Mouse (Mus musculus) forebrain, embryonic 15.5 days (tissue): ENCODE results near the gene Wdr75. TPM values are rescaled to one million over a fixed set of nuclear protein-coding genes. Genes with fewer than 3 reads are reported as not detected.

Experiments used
- ATAC-seq: fragments of 200-750 bp; cut with Nextera tagmentation; replicated peaks from 2 replicates; pipeline ENCODE4 v1.8.0; 2017; ENCODE audit warnings: mild to moderate bottlenecking, moderate TSS enrichment, moderate library complexity
- H3K27ac ChIP-seq: fragments of 300-500 bp; sonication (generic); replicated peaks from 2 replicates; pipeline ENCODE4 v1.5.1; 2015; ENCODE audit warnings: mild to moderate bottlenecking, inconsistent platforms
- H3K27me3 ChIP-seq: fragments of 300-500 bp; sonication (generic); 2 replicates; pipeline ENCODE4 v1.6.1; 2015; ENCODE audit warnings: inconsistent platforms
- H3K36me3 ChIP-seq: fragments of 300-500 bp; sonication (generic); 2 replicates; pipeline ENCODE4 v1.6.1; 2015; ENCODE audit warnings: mild to moderate bottlenecking, inconsistent platforms
- H3K4me1 ChIP-seq: fragments of 300-500 bp; sonication (generic); 2 replicates; pipeline ENCODE4 v1.6.1; 2015; ENCODE audit warnings: inconsistent platforms
- H3K4me2 ChIP-seq: fragments of 300-500 bp; sonication (generic); replicated peaks from 2 replicates; pipeline ENCODE4 v1.6.1; 2015; ENCODE audit warnings: mild to moderate bottlenecking, inconsistent platforms
- H3K4me3 ChIP-seq: fragments of 300-500 bp; sonication (generic); 2 replicates; pipeline ENCODE4 v1.5.1; 2015; ENCODE audit warnings: mild to moderate bottlenecking, inconsistent platforms
- H3K9ac ChIP-seq: fragments of 300-500 bp; sonication (generic); replicated peaks from 2 replicates; pipeline ENCODE4 v1.6.1; 2015; ENCODE audit warnings: mild to moderate bottlenecking, inconsistent platforms
- H3K9me3 ChIP-seq: fragments of 300-500 bp; sonication (generic); 2 replicates; pipeline ENCODE4 v1.6.1; 2016; ENCODE audit warnings: inconsistent platforms
- WGBS: fragments of 180-500 bp; shearing (Covaris S2); methylation state at CpG from one replicate; pipeline ENCODE4 v1.1.7; 2015; ENCODE audit warnings: mixed read lengths; 5-methylcytosine and 5-hydroxymethylcytosine counted together
- polyA plus RNA-seq: library from polyadenylated mRNA; unstranded; fragments of >200 nt; fragmentation: Nextera tagmentation; extraction: Ambion mirVana; gene quantifications from 2 replicates; pipeline ENCODE4 v1.2.1, GENCODE M21; 2015

The Wdr75 gene
- polyA plus RNA-seq, 1 experiment from 2014 or later: 59.4 TPM

- no peak overlapping the region for H3K4me2 ChIP-seq
- H3K27me3 ChIP-seq: no peaks in the 10 kb centered on the region
- no peak overlapping the region for H3K4me3 ChIP-seq
- WGBS: 13% methylated on average over 1 of the region's 1 CpGs
- no peak overlapping the region for H3K27ac ChIP-seq
- no peak for ATAC-seq
- no peaks in the 10 kb centered on the region for H3K4me1 ChIP-seq
- no peaks in the 10 kb centered on the region for H3K9me3 ChIP-seq
- no peak overlapping the region for H3K9ac ChIP-seq
- H3K36me3 ChIP-seq: peaks cover 78% of the 10 kb centered on the region
These were observed 21.9 kb downstream of the Wdr75 start for GRCm38 (mm10) chr1:45816889-45817288.

DNA sequence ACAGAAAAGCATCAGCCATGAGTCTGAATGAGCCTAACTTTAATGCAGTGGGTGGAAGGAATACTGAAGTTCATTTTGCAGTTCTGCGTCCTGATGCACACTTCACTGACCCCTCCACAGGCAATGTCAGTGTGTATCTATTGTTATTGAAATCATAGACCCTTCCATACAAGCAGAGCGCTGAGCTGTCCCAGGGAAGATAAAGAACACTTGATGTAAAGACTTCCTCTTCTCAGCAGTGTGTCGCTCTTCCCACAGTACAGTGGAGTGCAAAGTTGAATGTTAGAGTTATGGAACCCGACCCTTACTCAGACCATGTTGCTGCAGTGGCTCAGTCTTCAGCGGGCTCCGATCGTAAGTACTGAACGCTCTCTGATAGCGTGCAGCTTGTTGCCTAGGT, 23.6 kb downstream of the Wdr75 start:
- Histone ChIP-seq H3K9me3 (no peaks in the 10 kb centered on the region), H3K9ac (no peak overlapping the region), H3K27ac (no peak overlapping the region), H3K36me3 (peaks cover 75% of the 10 kb centered on the region), H3K4me2 (no peak overlapping the region), H3K27me3 (no peaks in the 10 kb centered on the region), H3K4me3 (no peak overlapping the region), H3K4me1 (no peaks in the 10 kb centered on the region)
- whole genome bisulfite sequencing: 88% methylated on average over 9 of the region's 9 CpGs
- no peak for ATAC-seq

- no peaks in the 10 kb centered on the region for H3K4me1 ChIP-seq
- no peak overlapping the region for H3K9ac ChIP-seq
- no peak overlapping the region for H3K4me2 ChIP-seq
- ATAC-seq: no peak
- H3K27me3 ChIP-seq: no peaks in the 10 kb centered on the region
- no peak overlapping the region for H3K4me3 ChIP-seq
- WGBS: 89% methylated on average over 1 of the region's 1 CpGs
- no peak overlapping the region for H3K27ac ChIP-seq
- no peaks in the 10 kb centered on the region for H3K9me3 ChIP-seq
- peaks cover 34% of the 10 kb centered on the region for H3K36me3 ChIP-seq
These were observed 29.5 kb downstream of the Wdr75 start for GRCm38 (mm10) chr1:45824441-45824840.

- WGBS: 55% methylated on average over 5 of the region's 5 CpGs
- peak; percentile 91 for ATAC-seq
These were observed 30.2 kb downstream of the Wdr75 start for GRCm38 (mm10) chr1:45825140-45825539.

DNA sequence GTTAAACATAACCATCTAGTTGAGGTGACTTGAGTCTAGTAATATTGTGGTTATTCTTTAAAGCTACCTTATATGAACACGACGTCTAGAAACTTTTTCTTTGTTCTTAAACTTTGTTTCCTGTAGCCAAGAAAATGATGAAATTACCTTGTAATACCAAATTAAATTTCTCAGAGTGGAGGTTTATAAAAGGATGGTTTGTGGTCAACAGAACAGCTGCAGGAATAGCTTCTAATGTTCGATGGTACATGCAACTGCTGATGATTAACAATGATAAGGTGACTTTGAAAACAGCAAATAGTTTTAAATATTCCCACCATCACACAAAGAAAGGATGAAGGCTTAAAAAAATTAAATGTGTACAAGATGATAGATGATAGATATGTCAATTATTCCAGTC, 30.7 kb downstream of the Wdr75 start:
- H3K4me3 ChIP-seq: no peak overlapping the region
- no peak overlapping the region for H3K9ac ChIP-seq
- no peaks in the 10 kb centered on the region for H3K9me3 ChIP-seq
- ATAC-seq: no peak
- no peak overlapping the region for H3K4me2 ChIP-seq
- no peaks in the 10 kb centered on the region for H3K4me1 ChIP-seq
- H3K27ac ChIP-seq: no peak overlapping the region
- peaks cover 27% of the 10 kb centered on the region for H3K36me3 ChIP-seq
- H3K27me3 ChIP-seq: no peaks in the 10 kb centered on the region
- 96% methylated on average over 3 of the region's 3 CpGs for WGBS

More at GRCm38 (mm10) chr1:45825140-45825539, 30.2 kb downstream of the Wdr75 start:
- Histone ChIP-seq H3K36me3 (peaks cover 30% of the 10 kb centered on the region), H3K27me3 (no peaks in the 10 kb centered on the region), H3K9me3 (no peaks in the 10 kb centered on the region), H3K9ac (no peak overlapping the region), H3K4me1 (no peaks in the 10 kb centered on the region), H3K4me2 (no peak overlapping the region), H3K4me3 (no peak overlapping the region), H3K27ac (no peak overlapping the region)

DNA sequence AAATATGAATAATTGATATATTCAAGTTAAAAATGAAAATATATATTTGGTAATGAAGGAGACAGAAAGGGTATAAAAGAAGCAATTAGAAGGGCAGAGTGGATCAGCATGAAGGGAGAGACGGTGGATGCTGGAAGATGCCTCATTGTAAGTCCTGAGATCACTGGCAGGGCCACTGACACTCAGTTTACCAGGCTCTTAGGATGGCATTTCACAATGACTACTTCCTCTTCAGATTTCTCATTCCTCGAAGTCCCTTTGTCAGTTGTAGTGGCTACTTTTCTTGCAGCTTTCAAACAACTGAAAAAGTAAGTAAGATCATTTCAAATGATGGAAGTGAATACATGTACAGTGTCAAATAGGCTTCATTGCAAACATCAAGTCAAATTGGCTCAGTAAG, 31.2 kb downstream of the Wdr75 start:
- no peaks in the 10 kb centered on the region for H3K4me1 ChIP-seq
- no peak overlapping the region for H3K27ac ChIP-seq
- H3K36me3 ChIP-seq: peaks cover 24% of the 10 kb centered on the region
- no peak overlapping the region for H3K4me2 ChIP-seq
- no peaks in the 10 kb centered on the region for H3K27me3 ChIP-seq
- no peaks in the 10 kb centered on the region for H3K9me3 ChIP-seq
- no peak overlapping the region for H3K4me3 ChIP-seq
- no peak overlapping the region for H3K9ac ChIP-seq
- no peak for ATAC-seq
- 81% methylated on average over 2 of the region's 2 CpGs for WGBS

DNA sequence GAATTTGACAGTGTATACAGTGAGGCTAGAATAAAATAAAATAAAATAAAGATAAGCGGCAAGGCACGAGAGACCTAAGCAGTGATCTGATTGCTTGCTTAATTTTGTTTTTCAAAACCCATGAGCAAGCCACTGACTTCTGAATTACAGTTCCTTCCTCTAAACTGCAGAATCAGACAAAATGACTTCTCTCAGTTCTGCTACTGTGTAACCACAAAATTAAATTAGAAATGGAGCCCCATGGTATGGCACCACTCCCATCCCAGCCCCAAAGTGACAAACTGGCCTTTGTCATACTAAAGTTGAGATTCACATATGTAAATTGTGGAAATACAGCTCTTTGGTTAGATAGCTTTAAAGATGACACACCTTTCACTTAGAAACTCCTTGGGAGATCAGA, 31.8 kb downstream of the Wdr75 start:
- Histone ChIP-seq H3K9ac (no peak overlapping the region), H3K4me3 (no peak overlapping the region), H3K4me2 (no peak overlapping the region), H3K36me3 (peaks cover 21% of the 10 kb centered on the region), H3K4me1 (no peaks in the 10 kb centered on the region), H3K27me3 (no peaks in the 10 kb centered on the region), H3K9me3 (no peaks in the 10 kb centered on the region), H3K27ac (no peak overlapping the region)
- WGBS: 88% methylated on average over 2 of the region's 2 CpGs
- no peak for ATAC-seq

DNA sequence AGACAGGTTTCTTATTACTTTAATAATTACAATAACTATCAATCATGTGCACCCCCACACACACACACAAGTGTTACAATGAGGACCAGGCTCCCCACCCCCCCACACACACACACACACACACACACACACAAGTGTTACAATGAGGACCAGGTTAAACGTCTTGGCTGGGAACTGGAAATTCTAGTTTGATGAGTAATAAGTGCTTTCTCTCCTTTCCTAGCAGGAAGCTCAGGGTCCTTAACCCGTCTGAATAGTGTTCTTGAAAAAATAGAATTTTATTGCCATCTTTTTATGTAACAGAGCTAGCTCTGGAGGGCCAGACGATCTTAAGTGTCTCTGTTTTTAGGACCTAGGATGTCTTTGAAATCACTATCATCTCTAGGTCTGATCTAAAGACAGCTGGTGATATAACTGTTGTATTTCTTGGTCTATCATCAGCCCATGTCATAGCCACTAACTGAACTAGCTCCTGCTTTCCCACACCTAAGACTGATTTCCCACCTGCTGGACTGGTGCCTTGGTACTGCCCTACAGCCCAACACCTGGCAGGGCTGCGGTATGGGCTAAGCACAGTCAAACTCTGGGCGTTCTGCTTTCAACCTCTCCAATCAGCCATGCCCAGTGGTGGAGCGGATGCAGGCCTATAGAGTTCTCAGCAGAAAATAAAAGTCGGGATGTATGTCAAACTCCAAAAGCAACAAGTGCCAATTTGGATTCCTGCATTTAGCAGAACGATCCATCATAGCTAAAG, 35.7 kb downstream of the Wdr75 start:
- ATAC-seq: no peak
- 93% methylated on average over 8 of the region's 8 CpGs for WGBS
- no peak overlapping the region for H3K27ac ChIP-seq

GRCm38 (mm10) chr1:45835362-45836063, 40.5 kb downstream of the Wdr75 start:
- Histone ChIP-seq H3K9ac (no peak overlapping the region), H3K4me3 (no peak overlapping the region), H3K4me2 (no peak overlapping the region), H3K27me3 (no peaks in the 10 kb centered on the region), H3K4me1 (no peaks in the 10 kb centered on the region), H3K9me3 (no peaks in the 10 kb centered on the region), H3K36me3 (no peaks in the 10 kb centered on the region), H3K27ac (no peak overlapping the region)
- no peak for ATAC-seq
- 88% methylated on average over 4 of the region's 4 CpGs for WGBS

More for the DNA sequence above, 35.7 kb downstream of the Wdr75 start:
- H3K36me3 ChIP-seq: no peaks in the 10 kb centered on the region
- H3K27me3 ChIP-seq: no peaks in the 10 kb centered on the region
- H3K4me2 ChIP-seq: no peak overlapping the region
- H3K4me1 ChIP-seq: no peaks in the 10 kb centered on the region
- H3K9ac ChIP-seq: no peak overlapping the region
- H3K9me3 ChIP-seq: no peaks in the 10 kb centered on the region
- no peak overlapping the region for H3K4me3 ChIP-seq

DNA sequence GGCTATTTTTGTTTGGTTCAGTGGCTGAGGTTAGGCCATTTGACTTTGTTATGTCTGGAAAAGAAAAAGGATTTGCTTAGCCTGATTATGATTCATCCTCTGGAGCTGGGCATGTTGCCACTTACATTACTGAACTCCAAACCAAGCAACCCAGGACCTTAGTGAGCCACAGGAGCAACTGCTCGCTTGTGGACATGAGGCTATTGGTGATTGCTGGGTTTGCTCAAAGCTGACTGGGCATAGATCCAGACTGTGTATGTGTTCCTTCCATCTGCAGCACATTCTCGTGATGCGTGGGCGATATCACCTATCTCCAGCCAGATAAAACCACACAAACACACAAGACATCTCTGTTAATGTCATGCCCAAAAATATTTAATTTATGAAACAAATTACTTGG, 42.8 kb downstream of the Wdr75 start:
- H3K4me3 ChIP-seq: no peak overlapping the region
- WGBS: 70% methylated on average over 4 of the region's 4 CpGs
- no peak overlapping the region for H3K4me2 ChIP-seq
- no peaks in the 10 kb centered on the region for H3K27me3 ChIP-seq
- H3K9ac ChIP-seq: no peak overlapping the region
- H3K9me3 ChIP-seq: no peaks in the 10 kb centered on the region
- no peak overlapping the region for H3K27ac ChIP-seq
- ATAC-seq: no peak
- no peaks in the 10 kb centered on the region for H3K4me1 ChIP-seq
- no peaks in the 10 kb centered on the region for H3K36me3 ChIP-seq

DNA sequence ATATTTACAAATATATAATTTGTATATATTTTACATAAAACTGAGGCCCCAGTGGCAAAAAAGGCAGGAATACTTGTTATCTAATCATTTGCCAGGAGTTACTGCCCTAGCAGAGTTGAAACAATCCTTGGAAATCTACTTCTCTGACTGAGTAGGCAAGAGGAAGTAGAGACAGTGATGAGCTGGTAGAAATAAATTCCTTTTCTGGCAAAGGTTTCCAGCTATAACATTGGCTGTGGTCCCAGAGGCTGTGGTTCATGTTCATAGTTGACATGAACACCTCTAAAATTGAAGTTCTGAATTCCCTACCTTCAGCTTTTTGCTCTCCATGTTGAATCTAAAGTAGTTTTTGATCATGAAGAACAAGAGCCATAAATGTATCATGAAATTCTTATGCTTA, 43.3 kb downstream of the Wdr75 start:
- ATAC-seq: no peak
- no peaks in the 10 kb centered on the region for H3K36me3 ChIP-seq
- no peaks in the 10 kb centered on the region for H3K27me3 ChIP-seq
- no peak overlapping the region for H3K27ac ChIP-seq
- no peak overlapping the region for H3K4me2 ChIP-seq
- no peaks in the 10 kb centered on the region for H3K9me3 ChIP-seq
- no peaks in the 10 kb centered on the region for H3K4me1 ChIP-seq
- no peak overlapping the region for H3K9ac ChIP-seq
- no peak overlapping the region for H3K4me3 ChIP-seq

DNA sequence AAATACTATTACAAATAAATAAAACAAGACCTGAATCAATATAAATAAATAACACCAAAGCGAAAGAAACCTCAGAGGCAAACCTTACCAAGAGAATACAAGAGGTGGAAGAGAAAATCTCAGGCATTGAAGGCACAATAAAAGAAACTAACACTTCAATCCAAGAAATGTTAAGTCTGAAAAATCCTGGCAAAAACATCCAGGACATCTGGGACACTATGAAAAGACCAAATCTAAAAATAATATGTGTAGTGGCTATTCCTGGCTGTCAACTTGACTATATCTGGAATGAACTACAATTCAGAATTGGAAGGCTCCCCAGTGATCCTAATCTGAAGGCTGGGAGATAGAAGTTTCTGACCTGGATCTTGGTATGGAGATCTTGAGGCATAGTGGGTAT, 50.5 kb downstream of the Wdr75 start:
- no peak overlapping the region for H3K9ac ChIP-seq
- H3K4me1 ChIP-seq: no peaks in the 10 kb centered on the region
- H3K4me3 ChIP-seq: no peak overlapping the region
- no peak overlapping the region for H3K27ac ChIP-seq
- no peak for ATAC-seq
- H3K4me2 ChIP-seq: no peak overlapping the region
- WGBS: 78% methylated on average over 1 of the region's 1 CpGs
- no peaks in the 10 kb centered on the region for H3K9me3 ChIP-seq
- H3K27me3 ChIP-seq: no peaks in the 10 kb centered on the region
- H3K36me3 ChIP-seq: no peaks in the 10 kb centered on the region

DNA sequence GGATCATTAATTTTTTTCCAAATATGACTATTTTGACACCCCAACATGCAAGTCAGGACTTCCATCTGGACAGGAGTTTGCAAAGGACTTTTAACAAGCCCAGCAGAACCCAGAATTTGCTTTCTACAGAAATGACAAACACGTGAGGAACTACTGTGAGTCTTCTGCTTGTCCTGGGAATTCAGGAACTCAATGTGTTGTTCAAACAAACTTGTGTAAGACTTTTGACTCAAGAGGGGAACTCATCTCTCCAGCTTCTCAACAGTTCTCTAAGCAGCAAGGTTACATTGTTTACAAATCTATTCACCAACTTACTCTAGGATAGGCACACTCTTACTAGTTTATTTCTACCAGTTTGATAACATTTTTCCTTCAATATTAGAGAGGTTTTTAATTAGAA, 63.1 kb downstream of the Wdr75 start:
- Histone ChIP-seq H3K4me2 (no peak overlapping the region), H3K4me3 (no peak overlapping the region), H3K4me1 (no peaks in the 10 kb centered on the region), H3K9me3 (no peaks in the 10 kb centered on the region), H3K27me3 (no peaks in the 10 kb centered on the region), H3K9ac (no peak overlapping the region), H3K36me3 (no peaks in the 10 kb centered on the region), H3K27ac (no peak overlapping the region)
- 72% methylated on average over 1 of the region's 1 CpGs for WGBS
- no peak for ATAC-seq
